Mouse (Mus musculus) adrenal gland, postnatal 14 days (tissue): ENCODE data around the gene Nmrk2. TPM values are rescaled to one million over a fixed set of nuclear protein-coding genes. Genes with fewer than 3 reads are reported as not detected.
"Not testable (repeated sequence)": the region's sequence is repeated elsewhere in the genome, so short reads cannot be mapped to it uniquely, and the experiment has no call there.

Source experiments
- DNase-seq: peaks from one replicate; pipeline ENCODE4 v3.0.0; 2021; ENCODE audit warnings: mixed read lengths
- long read RNA-seq, 2 experiments: library from polyadenylated mRNA; stranded (forward); transcript quantifications; one replicate each; pipeline ENCODE4 v2.0.0; 2021
- total RNA-seq: library from RNA; stranded (reverse); gene quantifications from 2 replicates; pipeline ENCODE4 v1.2.3, GENCODE M21; 2021

Gene Nmrk2
- total RNA-seq, result not detected in 2 replicates
- long read RNA-seq, experiment 1, result 0 reads
- long read RNA-seq, experiment 2, result 0 reads

DNA sequence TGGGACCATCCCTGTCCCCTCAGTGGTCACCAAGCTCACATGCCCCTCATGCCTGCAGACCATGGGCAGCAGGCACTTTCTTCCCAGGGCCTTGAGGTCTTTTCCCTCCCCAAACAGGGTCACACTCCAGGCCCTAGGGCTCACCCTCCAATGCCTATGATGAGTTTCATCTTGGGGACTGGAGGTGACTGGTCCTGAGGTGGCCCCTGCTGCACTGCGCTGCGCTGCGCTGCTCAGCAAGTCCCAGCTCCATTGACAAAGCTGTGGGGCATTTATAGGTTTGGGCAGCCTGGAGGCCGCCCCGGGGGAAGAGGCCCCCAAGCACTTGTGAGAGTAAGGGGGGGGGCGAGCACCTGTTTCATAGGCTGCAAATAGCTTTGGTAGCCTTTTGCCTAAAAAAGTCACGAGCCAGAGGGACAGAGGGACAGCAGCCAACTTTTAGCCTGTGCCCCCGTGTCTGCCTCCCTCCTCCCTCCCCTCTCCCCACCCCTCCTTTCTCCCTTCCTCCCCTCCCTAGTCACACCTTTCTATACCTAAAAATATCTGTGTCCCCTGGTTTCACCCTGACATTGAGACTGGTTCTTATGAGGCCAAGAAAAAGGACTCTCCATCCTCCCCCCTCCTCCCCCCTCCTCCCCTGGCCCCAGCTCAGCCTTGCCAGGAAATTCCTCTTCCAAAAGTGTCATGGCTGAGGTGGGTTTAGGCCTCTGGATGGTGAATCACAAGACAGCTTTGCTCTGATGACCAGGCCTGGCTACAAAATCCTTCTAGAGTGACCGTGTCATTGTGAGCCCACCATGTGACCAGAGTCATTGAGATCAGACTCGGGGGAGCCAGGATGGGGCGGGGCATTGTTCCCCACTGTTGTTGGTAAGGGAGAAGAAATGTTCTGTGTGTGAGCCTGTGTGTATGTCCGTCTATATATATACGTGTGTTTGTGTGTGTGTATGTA lies at the start of gene Nmrk2:
Nmrk2 (minus strand) TSS at position 245 of the 952 bp plus-strand sequence.
- DNase-seq, result no peak

DNA sequence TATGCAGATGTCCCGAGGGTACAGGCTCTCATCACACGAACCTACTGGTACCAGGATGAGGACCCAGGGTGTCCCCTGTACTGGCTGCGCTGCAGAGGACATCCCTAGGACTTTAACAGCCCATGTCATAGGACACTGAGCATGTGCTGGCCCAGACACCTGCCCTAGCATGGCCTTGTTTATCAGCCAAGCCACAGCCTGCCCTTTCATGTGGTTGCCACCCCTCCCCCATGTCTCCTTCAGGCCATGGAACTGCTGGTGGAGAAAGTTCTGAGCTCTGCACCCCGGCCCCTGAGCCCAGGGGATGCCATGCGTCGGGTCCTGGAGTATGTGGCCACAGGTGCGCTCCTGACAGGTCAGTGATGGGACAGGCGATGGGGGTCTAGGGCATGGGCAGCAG lies 47.6 kb upstream of the Nmrk2 start:
- DNase-seq, result no peak

DNA sequence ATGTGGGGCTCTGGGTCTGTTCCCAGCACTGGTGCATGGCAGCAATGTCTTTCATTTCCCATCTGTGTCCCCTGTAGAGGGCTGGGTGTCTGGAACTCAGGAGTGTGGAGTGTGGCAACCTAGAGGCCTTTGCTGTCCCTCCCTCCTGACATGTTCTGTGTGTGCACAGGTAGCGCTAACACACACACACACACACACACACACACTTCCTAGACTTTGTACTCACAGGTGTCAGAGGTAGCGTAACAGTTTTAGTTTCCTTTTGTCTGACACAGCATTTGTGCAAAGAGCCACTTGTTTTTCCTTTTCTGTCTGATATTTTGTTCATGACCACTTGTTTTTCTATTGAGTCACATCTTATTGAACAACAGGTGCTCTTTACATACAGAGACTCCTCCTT lies 46.0 kb upstream of the Nmrk2 start:
- no peak for DNase-seq

DNA sequence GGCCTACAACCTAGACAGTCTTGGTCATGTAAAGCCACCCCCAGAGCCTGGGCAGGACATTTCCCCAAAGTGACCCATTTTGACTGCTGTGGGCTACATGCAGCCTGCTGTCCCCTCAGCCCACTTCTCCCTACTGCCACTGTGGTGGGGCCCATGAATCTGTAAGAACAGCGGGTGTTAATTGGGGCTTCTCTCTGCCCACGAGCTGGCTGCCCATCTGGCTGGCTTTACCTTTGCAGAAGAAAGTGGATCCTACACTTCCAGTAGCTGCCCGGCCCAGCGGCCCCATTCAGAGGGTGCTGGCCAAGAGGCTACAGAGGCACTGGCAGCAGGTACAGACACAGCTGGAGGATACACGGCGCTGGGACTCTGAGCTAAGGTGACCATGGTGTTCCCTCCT lies 43.3 kb upstream of the Nmrk2 start:
- DNase-seq, result no peak

DNA sequence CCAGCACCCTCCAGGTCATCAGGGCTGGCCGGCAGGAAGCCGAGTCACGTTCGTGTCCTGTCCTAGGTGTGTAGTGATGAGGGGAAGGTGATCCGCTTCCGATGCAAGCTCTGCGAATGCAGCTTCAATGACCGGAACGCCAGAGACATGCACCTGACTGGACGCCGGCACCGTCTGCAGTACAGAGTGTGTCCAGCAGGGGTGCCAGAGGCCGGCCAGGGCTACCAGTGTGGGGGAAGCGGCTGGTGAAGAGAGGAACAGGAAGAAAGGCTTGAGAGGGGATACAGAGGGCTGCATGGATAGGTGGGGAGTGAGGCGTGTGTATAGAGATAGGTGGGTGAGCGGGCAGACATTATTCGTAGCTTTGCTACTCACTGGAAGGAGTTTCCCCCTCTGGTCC lies 42.7 kb upstream of the Nmrk2 start:
- peak; percentile 88 for DNase-seq

DNA sequence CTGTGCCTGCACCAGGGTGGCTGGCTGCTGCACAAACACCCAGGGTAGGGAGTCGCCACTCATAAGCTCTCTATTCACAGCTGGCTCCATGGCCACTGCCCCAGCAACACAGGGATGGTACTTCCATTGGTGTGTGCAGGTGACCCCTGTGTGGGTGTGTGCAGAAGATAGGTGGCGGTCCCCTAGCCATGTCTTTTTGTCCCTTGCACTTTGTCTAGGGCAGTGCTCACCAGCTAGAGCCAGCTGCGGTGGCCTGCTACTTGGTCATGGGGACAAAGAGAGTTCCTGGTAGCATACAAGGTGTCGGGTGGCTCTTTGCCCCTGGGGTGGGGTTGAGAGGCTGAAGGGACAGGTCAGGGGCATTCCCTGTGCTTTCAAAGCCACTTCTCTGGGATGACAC lies 42.3 kb upstream of the Nmrk2 start:
- no peak for DNase-seq

DNA sequence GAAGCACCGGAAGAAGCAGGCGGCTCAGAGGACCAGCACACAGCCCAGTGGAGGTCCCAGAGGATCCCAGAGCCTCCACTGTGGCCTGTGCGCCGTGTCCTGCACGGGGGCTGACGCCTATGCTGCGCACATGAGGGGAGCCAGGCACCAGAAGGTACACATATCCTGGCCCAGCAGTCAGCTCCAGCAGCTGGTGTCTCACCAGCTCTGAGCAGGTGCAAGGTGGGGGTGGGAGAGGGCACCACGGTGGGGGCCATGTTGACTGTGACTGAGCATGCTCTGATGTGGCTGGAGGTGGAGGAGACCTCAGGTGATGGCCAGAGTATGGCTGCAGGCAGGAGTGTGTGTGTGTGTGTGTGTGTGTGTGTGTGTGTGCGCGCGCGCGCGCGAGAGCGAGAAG lies 40.2 kb upstream of the Nmrk2 start:
- no peak for DNase-seq

DNA sequence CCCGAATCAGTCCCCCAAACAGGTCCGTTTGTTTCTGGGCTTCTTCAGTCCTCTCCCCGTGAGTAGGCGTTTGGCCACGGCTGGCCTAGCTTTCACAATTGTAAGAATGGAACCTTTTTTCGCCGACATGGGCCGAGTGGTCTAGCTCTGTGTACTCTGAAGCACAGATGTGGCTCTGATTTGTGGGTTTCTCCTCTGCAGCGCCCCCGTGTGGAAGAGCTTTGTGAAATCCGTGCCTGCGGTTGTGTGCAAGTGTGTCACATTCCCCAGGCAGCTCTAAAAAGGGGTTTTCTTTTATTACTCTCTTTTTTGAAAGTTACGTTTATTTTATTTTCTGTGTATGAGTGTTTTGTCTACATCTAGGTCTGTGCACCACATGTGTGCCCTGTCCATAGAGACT lies 39.0 kb upstream of the Nmrk2 start:
- DNase-seq, result peak; percentile 81

DNA sequence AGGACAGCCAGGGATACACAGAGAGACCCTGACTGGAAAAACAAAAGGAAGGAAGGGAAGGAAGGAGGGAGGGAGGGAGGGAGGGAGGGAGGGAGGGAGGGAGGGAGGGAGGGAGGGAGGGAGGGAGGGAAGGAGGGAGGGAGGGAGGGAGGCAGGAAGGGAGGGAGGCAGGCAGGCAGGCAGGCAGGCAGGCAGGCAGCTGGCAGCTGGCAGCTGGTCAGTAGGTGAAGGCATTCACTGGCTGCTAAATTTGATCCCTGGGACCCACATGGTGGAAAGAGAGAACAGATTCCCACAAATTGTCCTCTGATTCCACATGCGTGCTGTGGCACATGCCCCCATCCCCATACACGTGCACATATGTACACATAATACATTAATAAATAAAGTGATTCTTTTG lies 36.8 kb upstream of the Nmrk2 start:
- DNase-seq, result no peak

DNA sequence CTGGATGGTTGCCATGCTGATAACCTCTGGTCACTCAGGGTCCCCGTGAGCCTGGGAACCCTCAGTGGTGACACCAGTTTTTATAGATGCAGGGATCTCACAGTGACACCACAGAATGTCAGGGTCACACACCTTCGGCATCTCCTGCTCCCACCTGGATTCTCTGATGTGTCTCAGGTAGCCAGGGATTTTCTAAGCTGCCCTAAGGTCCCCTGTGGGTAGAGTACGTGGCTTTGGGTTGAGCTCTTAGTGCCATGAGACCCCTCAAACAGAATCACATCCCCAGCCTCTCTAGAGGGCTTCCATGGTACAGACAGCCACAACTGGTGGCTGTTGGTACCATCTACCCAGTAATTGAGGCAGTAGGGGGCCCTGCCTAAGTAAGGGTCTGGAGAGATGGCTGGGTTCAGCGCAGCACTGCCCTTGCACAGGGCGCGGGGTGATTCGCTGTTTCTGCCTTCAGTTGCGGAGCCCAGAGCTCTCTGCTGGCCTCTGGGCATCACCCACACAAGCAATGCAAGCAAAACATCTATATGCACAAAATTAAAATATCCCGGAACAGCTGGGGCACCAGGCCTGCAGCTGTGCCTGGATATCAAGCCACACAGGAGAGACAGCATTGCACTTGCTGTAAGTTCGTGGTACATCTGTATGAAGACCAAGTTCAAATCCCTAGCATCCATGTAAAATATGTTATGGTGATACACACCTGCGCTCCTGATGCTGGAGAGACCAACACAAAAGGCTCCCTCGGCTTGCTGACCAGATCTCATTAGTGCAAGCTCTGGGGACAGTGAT lies 34.8 kb upstream of the Nmrk2 start:
- no peak for DNase-seq

DNA sequence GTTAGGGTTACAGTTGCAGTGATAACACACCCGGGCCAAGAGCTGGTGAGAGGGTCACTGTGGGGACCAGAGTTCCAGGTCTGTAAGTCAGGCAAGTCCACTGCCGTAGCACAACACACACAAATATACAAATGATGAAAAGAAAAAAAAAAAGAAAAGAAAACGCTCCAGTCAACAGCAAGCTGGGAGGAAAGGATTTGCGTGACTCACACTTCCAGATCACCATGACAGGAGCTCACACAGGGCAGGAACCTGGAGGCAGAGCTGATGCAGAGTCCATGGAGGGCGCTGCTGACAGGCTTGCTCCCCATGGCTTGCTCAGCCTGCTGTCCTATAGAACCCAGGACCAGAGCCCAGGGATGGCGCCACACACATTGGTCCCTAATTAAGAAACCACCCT lies 32.4 kb upstream of the Nmrk2 start:
- DNase-seq, result no peak

DNA sequence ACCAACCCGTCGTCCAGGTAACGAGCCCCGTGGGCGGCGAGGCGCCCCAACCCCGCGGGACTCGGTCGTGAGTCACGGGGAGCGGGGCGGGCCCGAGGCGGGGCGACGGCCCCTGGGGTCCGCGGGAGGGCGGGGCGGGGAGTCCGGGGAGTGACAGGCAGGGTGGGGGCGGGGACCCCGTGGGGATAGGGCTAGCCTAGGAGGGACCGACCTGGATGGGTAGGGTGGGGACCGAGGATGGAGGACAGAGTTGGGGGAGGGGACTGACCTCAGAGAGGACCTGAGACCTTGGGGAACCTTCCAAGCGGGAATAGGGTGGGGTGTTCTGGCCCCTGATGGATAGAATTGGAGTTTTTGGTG lies 31.4 kb upstream of the Nmrk2 start:
- DNase-seq, result no peak

DNA sequence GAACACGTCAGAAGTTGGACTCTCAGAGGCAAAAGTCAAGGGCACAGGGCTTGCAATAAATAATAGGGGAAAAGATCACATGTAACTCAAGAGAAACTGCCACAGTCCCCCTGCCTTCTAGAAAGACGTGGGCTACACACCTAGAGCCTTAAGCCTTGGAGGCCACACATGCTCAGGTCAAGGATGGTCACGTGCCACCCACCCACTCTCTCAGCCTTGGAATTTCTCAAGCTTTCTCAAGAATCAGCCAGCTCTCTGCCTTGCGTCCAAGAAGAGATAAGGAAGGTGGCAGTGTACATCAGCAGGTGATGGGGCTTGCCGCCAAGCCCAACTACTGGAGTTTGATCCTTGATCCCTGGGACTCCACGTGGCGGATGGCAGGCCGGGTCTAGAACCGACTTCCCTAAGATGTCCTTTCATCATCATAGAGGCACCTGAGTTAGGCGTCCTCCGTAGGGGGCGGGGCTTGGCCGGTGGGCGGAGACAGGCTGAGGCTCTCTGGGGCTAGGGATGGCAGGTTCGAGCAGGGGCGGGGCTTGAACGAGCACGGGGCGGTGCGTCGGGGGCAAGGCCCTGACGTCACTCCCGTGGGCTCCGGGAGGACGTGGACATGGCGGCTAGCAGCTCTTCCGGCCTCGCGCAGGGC lies 30.9 kb upstream of the Nmrk2 start, which contains the start of gene Zfr2:
Zfr2 (plus strand) TSS at position 576 of the 646 bp plus-strand sequence.
- DNase-seq, result peak; percentile 97

DNA sequence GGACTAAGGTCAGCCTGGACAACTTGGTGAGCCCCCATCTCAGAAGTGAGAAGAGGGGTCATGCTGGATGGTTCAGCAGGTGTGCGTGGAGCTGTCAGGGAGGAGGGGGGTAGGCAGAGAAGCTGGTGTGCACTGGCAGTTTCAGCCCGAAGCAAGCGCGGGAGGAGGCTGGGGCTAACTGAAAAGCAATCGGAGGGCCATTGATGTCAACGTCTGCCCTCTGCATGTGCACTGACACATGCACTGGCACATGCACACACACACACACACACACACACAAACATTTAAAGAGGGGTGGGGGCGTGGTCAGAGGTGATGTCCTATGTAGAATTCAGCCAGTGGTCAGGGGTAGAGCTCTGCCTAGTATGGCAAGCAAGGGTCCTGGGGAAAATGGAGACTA lies 29.6 kb upstream of the Nmrk2 start:
- DNase-seq, result no peak

DNA sequence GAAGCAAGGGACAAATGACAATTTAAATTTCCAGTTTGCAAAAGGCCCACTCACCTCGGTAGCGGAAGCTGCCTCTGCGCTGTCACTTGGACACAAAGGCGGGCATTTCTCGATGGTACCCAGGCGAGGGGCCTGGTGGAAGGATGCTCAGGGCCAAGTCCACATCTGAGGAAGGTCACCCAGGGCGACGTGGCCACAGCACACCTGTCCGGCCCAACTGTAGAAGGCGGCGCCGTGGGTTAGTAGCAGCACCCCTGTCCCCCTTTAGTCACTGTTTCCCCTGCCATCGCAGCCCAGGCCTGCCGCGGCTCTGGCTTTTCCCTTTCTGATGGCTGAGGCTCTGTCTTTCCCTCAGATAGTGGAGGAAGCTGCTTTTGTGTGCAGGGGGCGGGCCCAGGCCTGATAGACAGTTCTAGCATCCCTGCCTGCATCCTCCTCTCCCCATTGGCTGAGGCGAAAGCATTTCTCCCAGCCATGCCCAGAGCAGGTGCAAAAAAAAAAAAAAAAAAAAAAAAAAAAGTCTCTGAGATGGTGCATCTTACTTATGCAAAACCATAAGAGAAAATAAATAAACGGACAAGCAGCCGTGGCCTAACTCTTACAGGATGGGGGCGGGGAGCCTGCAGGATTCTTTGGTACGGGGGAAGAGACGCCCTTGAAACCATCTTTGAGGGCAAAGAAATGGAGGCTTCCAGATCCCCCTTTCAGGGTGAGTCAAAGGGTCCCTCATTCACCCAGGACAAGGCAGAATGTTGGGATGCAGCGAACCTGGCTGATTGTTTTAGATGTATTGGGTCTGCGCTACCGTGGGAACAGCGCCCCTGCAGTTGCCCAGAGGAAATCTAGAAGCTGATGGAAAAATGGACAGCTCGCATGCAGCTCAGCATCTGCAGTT lies 28.8 kb upstream of the Nmrk2 start, which contains the start of gene Atcay:
Atcay (minus strand) TSS at position 396 of the 895 bp plus-strand sequence.
- DNase-seq, result peak; percentile 41

DNA sequence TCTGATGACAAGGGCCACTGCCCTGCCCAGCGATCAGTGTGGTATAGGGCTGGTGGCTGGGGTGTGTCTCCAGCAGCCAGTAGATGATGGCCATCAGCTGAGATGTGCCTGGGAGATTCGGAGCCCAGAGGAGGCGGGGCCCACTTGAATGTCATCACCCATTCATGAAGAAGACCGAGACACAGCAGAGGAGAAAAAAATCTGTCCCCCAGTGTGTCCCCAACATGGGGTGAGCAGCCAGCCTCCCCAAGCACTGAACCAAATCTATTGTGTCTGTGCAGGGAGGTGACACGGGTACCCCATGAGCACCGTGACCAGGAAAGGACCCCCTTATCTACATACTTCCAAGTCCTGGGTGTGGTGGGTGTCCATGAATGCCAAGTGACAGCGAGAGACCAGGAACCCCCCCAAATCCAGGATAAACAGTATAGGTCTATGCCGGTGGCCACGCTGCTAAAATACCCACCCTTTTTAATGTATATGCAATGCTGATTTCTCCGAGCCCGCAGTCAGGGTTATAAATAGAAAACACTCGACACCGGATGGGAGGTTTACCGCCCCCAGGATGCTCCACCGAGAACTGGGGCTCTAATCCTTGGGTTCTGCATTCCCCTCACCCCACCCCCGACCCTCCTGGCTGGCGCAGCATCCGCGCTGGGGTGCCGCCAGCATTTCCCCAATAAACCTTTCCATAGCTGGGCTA lies 28.0 kb upstream of the Nmrk2 start:
- DNase-seq, result no peak

DNA sequence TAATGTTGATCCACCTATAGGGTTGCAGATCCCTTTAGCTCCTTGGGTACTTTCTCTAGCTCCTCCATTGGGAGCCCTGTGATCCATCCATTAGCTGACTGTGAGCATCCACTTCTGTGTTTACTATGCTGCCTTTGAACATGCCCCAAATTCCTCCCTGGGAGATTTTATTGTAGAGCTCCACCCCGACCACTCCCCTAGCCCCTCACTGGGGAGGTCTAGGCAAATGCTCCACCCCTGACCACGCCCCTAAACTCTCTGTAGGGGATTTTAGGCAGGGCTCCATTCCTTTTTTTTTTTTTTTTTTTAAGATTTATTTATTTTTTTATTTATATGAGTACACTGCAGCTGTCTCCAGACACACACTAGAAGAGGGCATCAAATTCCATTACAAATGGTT lies 21.9 kb upstream of the Nmrk2 start:
- DNase-seq, result not testable (repeated sequence)

DNA sequence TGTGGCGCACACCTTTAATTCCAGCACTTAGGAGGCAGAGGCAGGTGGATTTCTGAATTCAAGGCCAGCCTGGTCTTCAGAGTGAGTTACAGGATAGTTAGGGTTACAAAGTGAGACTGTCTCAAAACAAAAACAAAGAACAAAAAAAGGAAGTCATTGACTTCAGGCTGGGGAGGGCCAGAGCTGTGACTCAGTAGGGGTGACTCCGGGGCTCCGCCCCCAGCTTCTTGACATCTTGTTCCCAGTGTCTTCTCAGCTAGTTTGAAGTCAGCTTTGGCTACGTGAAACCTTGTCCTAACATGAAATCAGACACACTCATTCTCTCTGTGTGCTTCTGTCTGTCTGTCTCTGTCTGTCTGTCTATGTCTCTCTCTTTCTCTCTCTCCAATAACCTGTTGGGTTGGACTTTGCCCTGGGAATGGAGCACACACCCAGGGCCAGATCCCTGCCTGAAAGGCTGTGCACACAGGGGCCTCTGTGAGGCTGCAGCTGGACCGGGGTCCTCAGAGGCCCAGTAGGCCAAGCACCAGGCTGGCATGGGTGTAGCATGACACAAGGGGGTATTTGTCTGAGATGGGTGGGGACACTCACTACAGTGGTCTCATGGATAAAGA lies 19.7 kb upstream of the Nmrk2 start:
- no peak for DNase-seq

DNA sequence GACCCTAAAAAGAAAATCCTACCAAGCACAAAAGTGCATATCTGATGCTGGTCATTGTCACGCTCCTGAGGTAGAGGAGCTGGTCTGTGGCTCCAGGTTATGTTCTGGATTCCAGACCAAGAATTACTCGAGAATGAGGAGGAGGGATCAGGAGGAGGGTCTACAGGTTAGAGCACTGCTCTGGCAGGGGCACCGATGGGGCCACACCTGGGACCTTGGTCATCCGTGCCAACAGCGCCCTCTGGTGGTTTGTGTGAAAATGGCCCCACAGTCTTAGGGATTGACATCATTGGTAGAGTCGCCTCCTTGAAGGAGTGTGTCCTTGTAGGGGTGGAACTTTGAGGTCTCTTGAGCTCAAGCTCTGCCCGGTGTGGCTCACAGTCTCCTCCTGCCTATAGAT lies 16.1 kb upstream of the Nmrk2 start:
- peak; percentile 83 for DNase-seq

DNA sequence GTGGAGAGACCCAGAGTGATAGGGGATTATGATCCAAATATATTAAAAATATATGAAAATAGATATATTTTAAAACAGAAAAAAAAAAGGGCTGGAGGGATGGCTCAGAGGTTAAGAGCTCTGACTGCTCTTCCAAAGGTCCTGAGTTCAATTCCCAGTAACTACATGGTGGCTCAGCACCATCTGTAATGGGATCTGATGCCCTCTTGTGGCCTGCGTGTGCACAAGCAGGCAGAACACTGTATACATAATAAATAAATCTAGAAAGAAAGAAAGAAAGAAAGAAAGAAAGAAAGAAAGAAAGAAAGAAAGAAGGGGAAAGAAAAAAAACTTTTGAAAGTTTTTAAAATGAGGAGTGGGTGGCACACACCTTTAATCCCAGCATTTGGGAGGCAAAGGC lies 15.4 kb upstream of the Nmrk2 start:
- DNase-seq, result not testable (repeated sequence)
